Mouse (Mus musculus): Measurements from ENCODE around the gene Dapp1. TPM values are rescaled to one million over a fixed set of nuclear protein-coding genes. Genes with fewer than 3 reads are reported as not detected.
A peak's percentile ranks its signal among the peaks of the same experiment; 100 is the strongest.

Gene Dapp1
- polyA plus RNA-seq, 1 experiment from 2014 or later = 24.0 TPM

DNA sequence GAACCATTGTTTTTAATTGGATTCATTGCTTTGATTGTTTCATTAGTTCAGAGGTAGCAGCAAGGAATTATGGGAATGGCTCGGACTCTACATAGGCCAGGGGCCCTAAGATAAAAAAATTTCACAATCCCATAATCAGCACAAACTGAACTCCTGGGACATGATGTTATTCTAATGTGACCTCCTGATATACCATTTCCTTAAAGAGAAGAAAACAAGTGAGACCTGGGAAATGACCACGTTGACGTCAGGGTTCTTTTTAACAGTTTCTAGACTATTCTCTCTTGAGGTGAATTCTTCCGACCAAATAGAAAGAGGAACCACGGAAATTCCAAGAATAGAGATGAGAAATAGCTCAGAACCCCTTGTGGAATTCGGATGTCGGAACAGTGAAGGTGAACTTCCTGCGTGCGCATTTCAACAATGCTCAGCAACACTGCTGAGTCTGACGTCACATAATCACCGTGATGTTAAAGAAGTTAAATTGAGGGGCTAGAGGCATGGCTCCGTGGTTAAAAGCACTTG is 39.2 kb downstream of the Dapp1 start:
- ATAC-seq (ENCODE audit: low FRiP score, low TSS enrichment) (no peak), DNase-seq (ENCODE audit: low spot score) (no peak)
- H3K36me3 ChIP-seq (ENCODE audit: control insufficient read depth, insufficient read depth, low read length) = no peaks in the 10 kb centered on the region
- no peaks in the 10 kb centered on the region for H3K9me3 ChIP-seq (ENCODE audit: control insufficient read depth, low read length)
- 89% methylated on average over 12 of the region's 12 CpGs for WGBS
- no peak for TF ChIP-seq CTCF (IDR thresholded peaks at IDR 0.05; ENCODE audit: low read depth)
- H3K27me3 ChIP-seq (ENCODE audit: control insufficient read depth, insufficient read depth, low read length) = no peaks in the 10 kb centered on the region
- no peak overlapping the region for H3K4me3 ChIP-seq (ENCODE audit: low read depth, low read length)
- no peak overlapping the region for H3K27ac ChIP-seq (replicated peaks)
- H3K4me1 ChIP-seq (replicated peaks; ENCODE audit: control insufficient read depth, insufficient read depth) = no peaks in the 10 kb centered on the region
- no peak overlapping the region for H3K9ac ChIP-seq (ENCODE audit: low read length)
- no peak overlapping the region for H3K4me2 ChIP-seq (replicated peaks; ENCODE audit: low read depth)

DNA sequence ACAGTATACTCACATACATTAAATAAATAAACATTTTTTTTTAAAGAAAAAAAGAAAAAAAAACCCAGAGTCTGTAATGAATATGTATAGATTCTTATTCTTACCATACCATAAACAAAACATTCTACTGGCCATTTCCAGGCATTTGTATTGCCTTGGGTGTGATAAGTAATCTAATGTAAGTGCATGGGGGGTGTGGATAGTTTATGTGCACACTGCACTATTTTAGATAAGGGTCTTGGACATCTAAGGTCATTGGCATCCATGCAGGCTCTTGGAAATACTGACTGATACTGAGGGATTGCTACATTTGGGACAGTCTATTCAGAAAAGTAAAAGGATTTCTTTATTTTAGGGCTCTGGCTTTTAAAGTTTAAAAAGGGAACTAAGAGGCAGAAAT is 39.8 kb downstream of the Dapp1 start:
- H3K4me3 ChIP-seq (ENCODE audit: low read depth, low read length) = no peak overlapping the region
- no peak overlapping the region for H3K9ac ChIP-seq (ENCODE audit: low read length)
- H3K27ac ChIP-seq (replicated peaks) = no peak overlapping the region
- H3K9me3 ChIP-seq (ENCODE audit: control insufficient read depth, low read length) = no peaks in the 10 kb centered on the region
- H3K4me2 ChIP-seq (replicated peaks; ENCODE audit: low read depth) = no peak overlapping the region
- H3K36me3 ChIP-seq (ENCODE audit: control insufficient read depth, insufficient read depth, low read length) = no peaks in the 10 kb centered on the region
- TF ChIP-seq EP300 (optimal IDR thresholded peaks at IDR 0.05) (no peak), CTCF (IDR thresholded peaks at IDR 0.05; ENCODE audit: low read depth) (no peak)
- H3K4me1 ChIP-seq (replicated peaks; ENCODE audit: control insufficient read depth, insufficient read depth) = no peaks in the 10 kb centered on the region
- no peaks in the 10 kb centered on the region for H3K27me3 ChIP-seq (ENCODE audit: control insufficient read depth, insufficient read depth, low read length)
- DNase-seq (ENCODE audit: low spot score) = no peak
- no peak for ATAC-seq (ENCODE audit: low FRiP score, low TSS enrichment)

DNA sequence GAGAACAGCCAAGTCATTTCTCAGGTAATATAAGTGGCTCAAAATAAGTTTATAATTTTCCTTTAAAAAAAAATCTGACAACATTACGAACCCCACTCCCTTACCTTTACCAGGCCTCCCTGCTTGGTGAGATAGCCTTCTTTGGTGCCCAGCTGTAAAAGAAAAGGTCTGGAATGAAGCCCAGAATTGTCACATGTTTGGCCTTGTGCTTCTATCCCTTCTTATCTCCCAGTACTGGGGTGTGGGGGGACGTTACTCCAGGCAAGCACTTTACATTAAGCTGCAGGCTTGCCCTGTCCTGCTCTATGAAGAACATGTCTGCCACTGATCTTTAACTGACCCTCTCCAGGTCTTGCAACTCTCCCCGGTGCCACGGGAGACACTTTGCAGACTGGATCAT is 40.6 kb downstream of the Dapp1 start:
- H3K4me2 ChIP-seq (replicated peaks; ENCODE audit: low read depth) = no peak overlapping the region
- H3K27ac ChIP-seq (replicated peaks) = 0 out of 2 replicates have a peak overlapping the region, but pooled peaks have one; percentile 18
- DNase-seq (ENCODE audit: low spot score) (peak; percentile 81), ATAC-seq (ENCODE audit: low FRiP score, low TSS enrichment) (peak; percentile 90)
- 30% methylated on average over 4 of the region's 4 CpGs for WGBS
- no peaks in the 10 kb centered on the region for H3K27me3 ChIP-seq (ENCODE audit: control insufficient read depth, insufficient read depth, low read length)
- no peak for TF ChIP-seq CTCF (IDR thresholded peaks at IDR 0.05; ENCODE audit: low read depth)
- TF ChIP-seq EP300 (optimal IDR thresholded peaks at IDR 0.05) = no peak
- no peak overlapping the region for H3K9ac ChIP-seq (ENCODE audit: low read length)
- H3K4me3 ChIP-seq (ENCODE audit: low read depth, low read length) = no peak overlapping the region
- no peaks in the 10 kb centered on the region for H3K9me3 ChIP-seq (ENCODE audit: control insufficient read depth, low read length)
- H3K36me3 ChIP-seq (ENCODE audit: control insufficient read depth, insufficient read depth, low read length) = no peaks in the 10 kb centered on the region
- no peaks in the 10 kb centered on the region for H3K4me1 ChIP-seq (replicated peaks; ENCODE audit: control insufficient read depth, insufficient read depth)

DNA sequence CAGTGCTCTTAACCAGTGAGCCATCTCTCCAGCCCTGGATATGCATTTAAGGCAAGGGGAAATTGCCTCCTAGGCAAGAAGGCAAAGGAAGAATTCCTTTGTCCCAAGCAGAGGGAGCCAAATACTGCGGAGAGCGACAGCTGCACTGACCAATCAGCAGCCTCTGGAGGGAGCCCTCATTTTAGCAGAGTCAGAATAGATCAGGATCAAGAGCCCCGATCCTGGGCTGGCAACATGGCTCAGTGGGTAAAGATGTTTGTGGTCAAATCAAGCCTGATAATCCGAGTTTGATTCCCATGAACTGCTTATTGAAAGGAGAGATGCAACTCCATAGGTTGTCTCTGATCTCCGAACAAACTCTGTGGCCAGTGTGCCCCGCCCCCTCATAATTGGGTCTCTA is 42.7 kb downstream of the Dapp1 start:
- peak; percentile 69 for TF ChIP-seq CTCF (IDR thresholded peaks at IDR 0.05; ENCODE audit: low read depth)
- TF ChIP-seq EP300 (optimal IDR thresholded peaks at IDR 0.05) = no peak
- no peaks in the 10 kb centered on the region for H3K36me3 ChIP-seq (ENCODE audit: control insufficient read depth, insufficient read depth, low read length)
- peak; percentile 62 for ATAC-seq (ENCODE audit: low FRiP score, low TSS enrichment)
- H3K4me2 ChIP-seq (replicated peaks; ENCODE audit: low read depth) = peak overlapping the region; percentile 20; the same call in 1 of the 2 replicates
- 52% methylated on average over 6 of the region's 6 CpGs for WGBS
- no peaks in the 10 kb centered on the region for H3K27me3 ChIP-seq (ENCODE audit: control insufficient read depth, insufficient read depth, low read length)
- no peak overlapping the region for H3K27ac ChIP-seq (replicated peaks)
- DNase-seq (ENCODE audit: low spot score) = peak; percentile 70
- H3K9ac ChIP-seq (ENCODE audit: low read length) = no peak overlapping the region
- no peak overlapping the region for H3K4me3 ChIP-seq (ENCODE audit: low read depth, low read length)
- H3K9me3 ChIP-seq (ENCODE audit: control insufficient read depth, low read length) = no peaks in the 10 kb centered on the region
- no peaks in the 10 kb centered on the region for H3K4me1 ChIP-seq (replicated peaks; ENCODE audit: control insufficient read depth, insufficient read depth)

DNA sequence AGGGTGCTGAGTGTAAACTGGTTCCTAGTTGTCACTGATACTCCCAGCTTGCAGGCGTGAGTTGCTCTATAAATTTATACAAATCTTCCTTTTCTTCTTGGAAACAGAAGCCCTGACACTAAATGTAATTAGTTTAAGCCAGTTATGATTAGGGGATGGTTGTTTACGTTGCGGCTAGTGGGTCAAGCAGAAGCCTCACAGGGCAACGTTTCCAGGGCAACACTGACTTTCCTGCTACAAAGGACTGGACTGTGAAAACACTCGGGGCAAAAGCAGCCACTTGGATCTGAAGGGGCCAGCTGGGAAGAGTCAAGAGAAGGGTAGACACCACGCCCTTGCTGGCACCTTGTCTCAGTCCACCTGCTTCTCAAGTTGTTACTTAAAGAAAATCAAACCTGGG is 44.8 kb downstream of the Dapp1 start:
- no peak overlapping the region for H3K27ac ChIP-seq (replicated peaks)
- 0 out of 2 replicates have a peak, but pooled peaks cover under 1% of the 10 kb centered on the region for H3K36me3 ChIP-seq (ENCODE audit: control insufficient read depth, insufficient read depth, low read length)
- H3K27me3 ChIP-seq (ENCODE audit: control insufficient read depth, insufficient read depth, low read length) = no peaks in the 10 kb centered on the region
- ATAC-seq (ENCODE audit: low FRiP score, low TSS enrichment) (no peak), DNase-seq (ENCODE audit: low spot score) (no peak)
- no peak overlapping the region for H3K4me3 ChIP-seq (ENCODE audit: low read depth, low read length)
- 20% methylated on average over 6 of the region's 6 CpGs for WGBS
- no peak overlapping the region for H3K9ac ChIP-seq (ENCODE audit: low read length)
- no peak overlapping the region for H3K4me2 ChIP-seq (replicated peaks; ENCODE audit: low read depth)
- no peak for TF ChIP-seq CTCF (IDR thresholded peaks at IDR 0.05; ENCODE audit: low read depth)
- no peak for TF ChIP-seq EP300 (optimal IDR thresholded peaks at IDR 0.05)
- H3K9me3 ChIP-seq (ENCODE audit: control insufficient read depth, low read length) = no peaks in the 10 kb centered on the region
- no peaks in the 10 kb centered on the region for H3K4me1 ChIP-seq (replicated peaks; ENCODE audit: control insufficient read depth, insufficient read depth)

DNA sequence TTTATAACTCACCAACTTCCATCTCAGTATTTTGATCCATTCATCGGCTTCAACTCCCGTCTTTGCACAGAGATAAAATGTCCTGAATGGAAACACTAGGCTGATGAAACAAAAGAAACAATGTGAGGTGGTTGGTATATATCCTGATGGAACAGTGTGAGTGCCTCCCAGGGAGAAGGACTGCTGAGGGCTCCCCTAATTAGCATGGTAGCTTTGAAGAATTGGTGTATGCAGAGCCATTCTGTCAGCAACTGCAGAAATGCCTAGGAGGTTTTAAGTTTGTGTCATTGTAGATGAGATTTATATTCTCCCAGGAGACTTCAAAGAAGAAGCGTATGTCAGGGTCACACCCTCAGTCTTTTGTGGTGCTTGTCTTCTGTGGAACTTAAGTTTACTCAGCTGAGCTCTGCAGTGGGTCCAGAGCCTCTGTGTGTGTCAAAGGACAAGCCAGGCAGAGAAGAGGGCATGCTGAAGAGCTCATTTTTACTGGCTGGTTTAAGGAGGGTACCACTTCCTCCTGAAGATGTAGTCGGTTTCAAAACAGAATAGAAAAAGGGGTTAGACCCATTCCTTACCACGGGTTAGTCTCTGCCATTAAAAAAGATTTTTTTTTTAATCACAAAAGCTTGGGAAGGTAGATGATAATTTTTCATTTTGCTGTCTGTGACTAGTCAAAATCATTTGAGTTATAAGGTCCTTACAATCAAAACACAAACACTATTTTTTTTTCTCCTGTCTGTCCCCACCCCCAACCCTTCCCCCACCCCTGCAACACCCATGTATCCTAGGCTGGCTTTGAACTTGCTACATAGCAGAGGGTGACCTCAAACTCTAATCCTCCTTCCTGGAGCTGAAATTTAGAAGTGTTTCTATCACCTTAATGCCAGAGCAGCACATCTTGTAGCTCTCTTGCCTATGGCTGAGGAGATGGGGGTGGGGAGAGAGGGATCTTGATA is 45.5 kb downstream of the Dapp1 start:
- Histone ChIP-seq H3K4me3 (ENCODE audit: low read depth, low read length) (no peak overlapping the region), H3K4me1 (replicated peaks; ENCODE audit: control insufficient read depth, insufficient read depth) (no peaks in the 10 kb centered on the region), H3K27me3 (ENCODE audit: control insufficient read depth, insufficient read depth, low read length) (no peaks in the 10 kb centered on the region), H3K4me2 (replicated peaks; ENCODE audit: low read depth) (no peak overlapping the region), H3K27ac (replicated peaks) (no peak overlapping the region), H3K9ac (ENCODE audit: low read length) (no peak overlapping the region), H3K36me3 (ENCODE audit: control insufficient read depth, insufficient read depth, low read length) (0 out of 2 replicates have a peak, but pooled peaks cover 2% of the 10 kb centered on the region), H3K9me3 (ENCODE audit: control insufficient read depth, low read length) (no peaks in the 10 kb centered on the region)
- no peak for DNase-seq (ENCODE audit: low spot score)
- ATAC-seq (ENCODE audit: low FRiP score, low TSS enrichment) = no peak
- 44% methylated on average over 5 of the region's 5 CpGs for WGBS
- no peak for TF ChIP-seq CTCF (IDR thresholded peaks at IDR 0.05; ENCODE audit: low read depth)
- no peak for TF ChIP-seq EP300 (optimal IDR thresholded peaks at IDR 0.05)

All from stomach, postnatal 0 days (tissue).